Mouse (Mus musculus) hindbrain, embryonic 11.5 days (tissue): Measurements from ENCODE around the gene Arid1b. TPM values are rescaled to one million over a fixed set of nuclear protein-coding genes. Genes with fewer than 3 reads are reported as not detected.

Experiments
- ATAC-seq: fragments of 200-750 bp; cut with Nextera tagmentation; 2 replicates; pipeline ENCODE4 v1.8.0; 2017; ENCODE audit warnings: mild to moderate bottlenecking, moderate TSS enrichment, moderate library complexity; ENCODE audit not compliant: low FRiP score
- DNase-seq: peaks from one replicate; pipeline ENCODE4 v3.0.0-alpha.2; 2015; ENCODE audit warnings: low spot score
- H3K27ac ChIP-seq: fragments of 300-500 bp; sonication (generic); 2 replicates; pipeline ENCODE4 v1.5.1; 2014; ENCODE audit warnings: mild to moderate bottlenecking, low read depth, low read length
- H3K27me3 ChIP-seq: fragments of 300-500 bp; sonication (generic); 2 replicates; pipeline ENCODE4 v1.6.1; 2014; ENCODE audit warnings: mild to moderate bottlenecking, low read length, moderate library complexity, mixed read lengths; ENCODE audit not compliant: control insufficient read depth, insufficient read depth
- H3K36me3 ChIP-seq: fragments of 300-500 bp; sonication (generic); 2 replicates; pipeline ENCODE4 v1.6.1; 2014; ENCODE audit warnings: mild to moderate bottlenecking, low read length, moderate library complexity, mixed read lengths; ENCODE audit not compliant: control insufficient read depth, insufficient read depth
- H3K4me1 ChIP-seq: fragments of 300-500 bp; sonication (generic); replicated peaks from 2 replicates; pipeline ENCODE4 v1.6.1; 2014; ENCODE audit warnings: low read length, mixed read lengths; ENCODE audit not compliant: control insufficient read depth, insufficient read depth
- H3K4me2 ChIP-seq: fragments of 300-500 bp; sonication (generic); replicated peaks from 2 replicates; pipeline ENCODE4 v1.6.1; 2014; ENCODE audit warnings: mild to moderate bottlenecking, low read depth, low read length
- H3K4me3 ChIP-seq: fragments of 300-500 bp; sonication (generic); 2 replicates; pipeline ENCODE4 v1.5.1; 2014; ENCODE audit warnings: low read depth, low read length
- H3K9ac ChIP-seq: fragments of 300-500 bp; sonication (generic); 2 replicates; pipeline ENCODE4 v1.6.1; 2014; ENCODE audit warnings: low read depth, low read length
- H3K9me3 ChIP-seq: fragments of 300-500 bp; sonication (generic); 2 replicates; pipeline ENCODE4 v1.6.1; 2016; ENCODE audit warnings: low read length; ENCODE audit not compliant: control insufficient read depth
- WGBS: fragments of 180-500 bp; shearing (Covaris S2); extraction: QIAGEN DNeasy Blood & Tissue Kit; methylation state at CpG from one replicate; pipeline ENCODE4 v1.1.7; 2014; 5-methylcytosine and 5-hydroxymethylcytosine counted together
- polyA plus RNA-seq: library from polyadenylated mRNA; unstranded; fragments of >200 nt; fragmentation: Nextera tagmentation; extraction: Ambion mirVana; gene quantifications from 2 replicates; pipeline ENCODE4 v1.2.1, GENCODE M21; 2014

Gene Arid1b
- polyA plus RNA-seq, 1 experiment from 2014 or later: 18.6 TPM

DNA sequence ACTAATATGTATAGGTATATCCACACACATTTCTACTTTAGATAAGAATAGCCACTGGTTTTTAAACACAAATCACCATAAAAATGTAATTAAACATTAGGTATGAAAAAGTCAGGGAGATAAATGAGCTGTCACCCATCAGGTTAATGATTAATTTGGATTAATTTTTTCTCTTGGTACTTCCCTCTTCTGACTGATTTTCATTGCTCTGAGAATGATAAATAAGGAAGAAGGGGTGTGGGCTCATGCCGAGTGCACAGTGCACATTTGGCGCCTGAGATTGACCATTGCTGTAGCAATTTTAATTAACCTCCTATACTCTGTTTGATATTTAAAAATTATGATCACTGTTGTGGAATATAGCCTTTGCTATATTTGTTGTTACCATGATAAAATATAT lies 159.3 kb downstream of the Arid1b start:
- no peak for ATAC-seq
- 78% methylated on average over 2 of the region's 2 CpGs for WGBS
- Histone ChIP-seq H3K4me3 (no peak overlapping the region), H3K27ac (no peak overlapping the region), H3K4me2 (no peak overlapping the region), H3K27me3 (no peaks in the 10 kb centered on the region), H3K36me3 (no peaks in the 10 kb centered on the region), H3K4me1 (0 out of 2 replicates have a peak, but pooled peaks cover 2% of the 10 kb centered on the region), H3K9me3 (no peaks in the 10 kb centered on the region), H3K9ac (no peak overlapping the region)
- DNase-seq: no peak

DNA sequence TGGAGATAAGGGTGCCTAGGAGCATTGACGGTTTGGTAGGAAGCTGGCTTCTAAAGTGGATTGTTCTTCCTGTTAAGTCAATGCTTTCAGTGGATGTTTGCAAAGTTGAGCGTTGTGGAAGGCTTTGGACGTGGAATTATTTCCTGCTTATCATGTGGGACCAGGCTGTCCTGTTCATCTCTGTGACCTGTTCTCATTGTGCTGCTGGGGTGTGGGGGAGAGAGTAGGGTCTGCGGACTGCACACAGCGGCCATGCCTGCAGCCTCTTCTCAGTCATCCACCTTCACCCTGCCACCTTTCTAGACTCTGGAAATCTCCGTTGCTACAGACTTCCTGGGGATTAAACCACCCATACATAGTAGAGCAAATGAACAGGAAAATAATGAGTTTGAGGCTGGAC lies 160.2 kb downstream of the Arid1b start:
- Histone ChIP-seq H3K4me3 (no peak overlapping the region), H3K9me3 (no peaks in the 10 kb centered on the region), H3K4me1 (0 out of 2 replicates have a peak, but pooled peaks cover 2% of the 10 kb centered on the region), H3K36me3 (no peaks in the 10 kb centered on the region), H3K27me3 (no peaks in the 10 kb centered on the region), H3K4me2 (no peak overlapping the region), H3K9ac (no peak overlapping the region), H3K27ac (no peak overlapping the region)
- DNase-seq: no peak
- WGBS: 81% methylated on average over 6 of the region's 6 CpGs
- no peak for ATAC-seq

DNA sequence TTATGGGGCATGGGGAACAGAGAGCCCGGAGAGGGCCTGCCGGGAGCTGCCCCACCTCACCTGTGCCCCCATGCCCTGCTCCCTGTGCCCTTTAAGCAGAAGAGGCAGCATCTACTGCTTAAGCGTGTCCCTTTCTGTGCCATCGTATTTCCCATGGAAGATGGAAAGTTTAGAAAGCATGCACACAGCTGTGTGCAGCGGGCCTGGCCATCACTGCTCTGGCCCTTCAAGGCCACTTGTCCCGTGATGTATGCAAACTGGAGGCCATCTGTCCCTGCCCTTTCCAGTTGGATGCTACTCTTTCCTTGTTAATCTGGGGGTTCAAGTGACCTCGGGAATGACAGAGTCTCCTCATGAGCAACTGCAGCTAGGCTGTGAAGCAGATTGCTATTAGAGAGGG lies 163.5 kb downstream of the Arid1b start:
- 82% methylated on average over 7 of the region's 7 CpGs for WGBS
- H3K27me3 ChIP-seq: no peaks in the 10 kb centered on the region
- no peak overlapping the region for H3K9ac ChIP-seq
- no peaks in the 10 kb centered on the region for H3K36me3 ChIP-seq
- no peaks in the 10 kb centered on the region for H3K4me1 ChIP-seq
- ATAC-seq: no peak
- H3K9me3 ChIP-seq: no peaks in the 10 kb centered on the region
- no peak overlapping the region for H3K4me2 ChIP-seq
- H3K4me3 ChIP-seq: no peak overlapping the region
- H3K27ac ChIP-seq: no peak overlapping the region
- no peak for DNase-seq

DNA sequence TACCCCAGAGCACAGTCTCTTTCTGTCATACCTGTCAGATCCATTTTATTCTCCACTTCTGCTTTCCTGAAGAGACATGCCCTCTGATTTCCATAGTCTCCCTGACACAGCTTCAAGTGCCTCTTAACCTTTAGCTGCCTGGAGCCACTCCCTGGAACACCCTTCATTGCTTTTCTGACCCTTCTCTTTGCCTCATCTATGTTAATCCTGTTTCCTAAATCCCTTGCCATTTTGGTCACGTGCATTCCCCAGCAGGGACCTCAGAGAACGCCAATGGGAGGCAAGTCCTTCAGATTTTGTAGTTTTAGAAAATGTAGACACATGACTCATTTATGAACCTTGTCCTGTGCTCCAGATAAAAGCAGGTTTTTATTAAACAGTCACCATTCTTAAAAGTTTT lies 168.4 kb downstream of the Arid1b start:
- Histone ChIP-seq H3K9me3 (no peaks in the 10 kb centered on the region), H3K4me3 (no peak overlapping the region), H3K4me1 (no peaks in the 10 kb centered on the region), H3K27me3 (no peaks in the 10 kb centered on the region), H3K9ac (no peak overlapping the region), H3K27ac (no peak overlapping the region), H3K36me3 (no peaks in the 10 kb centered on the region), H3K4me2 (no peak overlapping the region)
- DNase-seq (no peak), ATAC-seq (no peak)
- 67% methylated on average over 2 of the region's 2 CpGs for WGBS

DNA sequence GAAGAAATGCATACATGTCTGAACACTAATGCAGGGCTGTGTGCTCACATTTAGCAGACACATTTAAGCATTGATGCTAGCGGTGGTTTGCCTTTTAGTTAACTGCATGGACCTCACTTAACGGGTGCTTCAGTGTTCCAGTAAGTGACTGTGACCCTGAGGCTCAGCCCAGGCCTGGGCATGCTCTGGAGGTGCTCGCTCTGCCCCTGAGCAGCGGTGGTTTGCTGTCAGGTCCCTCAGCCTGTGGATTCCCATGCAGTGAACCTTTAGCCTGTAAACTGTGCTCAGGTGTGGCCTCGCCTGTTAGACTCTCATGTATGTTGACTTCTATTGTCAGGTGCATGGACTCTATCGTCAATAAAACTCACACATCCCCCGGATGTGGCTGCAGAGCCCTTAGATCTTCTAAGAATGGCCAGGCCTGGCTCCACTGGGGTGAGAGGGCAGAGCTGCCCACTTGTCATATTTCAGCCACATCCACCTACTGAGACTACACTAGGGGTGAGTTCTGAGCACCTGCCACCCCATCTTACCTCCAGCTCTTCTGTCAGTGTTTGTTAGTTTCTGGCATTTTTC lies 169.2 kb downstream of the Arid1b start:
- H3K36me3 ChIP-seq: no peaks in the 10 kb centered on the region
- H3K4me2 ChIP-seq: no peak overlapping the region
- 86% methylated on average over 7 of the region's 7 CpGs for WGBS
- no peak overlapping the region for H3K4me3 ChIP-seq
- no peaks in the 10 kb centered on the region for H3K27me3 ChIP-seq
- DNase-seq (no peak), ATAC-seq (no peak)
- no peaks in the 10 kb centered on the region for H3K9me3 ChIP-seq
- no peaks in the 10 kb centered on the region for H3K4me1 ChIP-seq
- no peak overlapping the region for H3K27ac ChIP-seq
- H3K9ac ChIP-seq: no peak overlapping the region

DNA sequence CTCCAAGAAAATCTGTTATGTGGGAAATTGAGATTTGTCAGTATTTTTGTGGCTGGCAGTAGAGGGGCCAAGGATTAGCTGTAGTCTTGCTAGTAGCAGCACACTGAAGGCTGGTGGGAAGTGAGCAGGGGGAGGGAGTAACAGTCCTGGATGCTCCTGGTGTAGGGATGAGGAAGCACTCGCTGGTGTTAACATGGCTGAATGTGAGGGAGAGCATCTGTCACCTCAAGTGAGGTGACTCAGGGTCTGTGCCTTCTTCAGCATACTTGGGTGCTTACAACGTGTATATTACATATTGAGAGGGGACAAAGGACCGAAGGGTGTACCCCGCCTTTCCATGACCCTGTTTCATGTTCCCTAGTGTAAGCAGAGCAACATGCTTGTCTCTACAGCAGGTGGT lies 170.7 kb downstream of the Arid1b start:
- DNase-seq (no peak), ATAC-seq (no peak)
- Histone ChIP-seq H3K27ac (no peak overlapping the region), H3K9ac (no peak overlapping the region), H3K36me3 (no peaks in the 10 kb centered on the region), H3K9me3 (no peaks in the 10 kb centered on the region), H3K4me1 (no peaks in the 10 kb centered on the region), H3K4me3 (no peak overlapping the region), H3K4me2 (no peak overlapping the region), H3K27me3 (no peaks in the 10 kb centered on the region)
- WGBS: 95% methylated on average over 4 of the region's 4 CpGs

DNA sequence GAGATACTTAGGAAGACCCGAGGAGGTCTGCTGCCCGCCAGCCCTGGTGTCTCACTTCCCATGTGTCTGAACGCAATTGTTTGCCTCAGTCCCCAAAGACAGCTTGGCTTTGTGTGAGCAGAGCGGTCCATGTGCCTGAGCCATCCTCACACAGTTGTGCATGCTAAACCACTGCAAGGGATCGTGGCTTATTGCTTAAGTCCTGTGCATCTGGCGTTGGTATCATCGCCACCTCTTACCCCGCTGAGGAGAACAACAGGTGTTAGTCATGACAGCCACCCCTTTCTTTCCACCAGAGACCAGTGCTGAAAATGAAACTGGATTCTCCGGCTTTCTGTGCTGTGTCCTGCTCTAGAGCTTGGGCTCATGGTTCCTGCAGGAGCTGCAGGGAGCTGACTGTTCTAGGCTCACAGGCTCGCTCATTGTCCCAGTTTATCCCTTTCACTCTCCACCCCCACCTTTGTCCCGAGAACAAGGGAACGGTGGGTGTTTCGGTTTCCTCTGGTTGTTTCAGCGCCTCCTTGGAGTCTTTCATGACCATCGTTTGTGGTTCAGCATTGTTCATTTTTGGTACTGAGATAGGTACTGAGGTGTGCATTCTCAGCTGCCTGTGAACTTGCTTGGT lies 171.2 kb downstream of the Arid1b start:
- no peak overlapping the region for H3K9ac ChIP-seq
- ATAC-seq: no peak
- no peaks in the 10 kb centered on the region for H3K36me3 ChIP-seq
- no peak overlapping the region for H3K4me3 ChIP-seq
- no peaks in the 10 kb centered on the region for H3K4me1 ChIP-seq
- 69% methylated on average over 15 of the region's 15 CpGs for WGBS
- H3K4me2 ChIP-seq: no peak overlapping the region
- no peak overlapping the region for H3K27ac ChIP-seq
- no peaks in the 10 kb centered on the region for H3K27me3 ChIP-seq
- no peaks in the 10 kb centered on the region for H3K9me3 ChIP-seq
- DNase-seq: no peak

DNA sequence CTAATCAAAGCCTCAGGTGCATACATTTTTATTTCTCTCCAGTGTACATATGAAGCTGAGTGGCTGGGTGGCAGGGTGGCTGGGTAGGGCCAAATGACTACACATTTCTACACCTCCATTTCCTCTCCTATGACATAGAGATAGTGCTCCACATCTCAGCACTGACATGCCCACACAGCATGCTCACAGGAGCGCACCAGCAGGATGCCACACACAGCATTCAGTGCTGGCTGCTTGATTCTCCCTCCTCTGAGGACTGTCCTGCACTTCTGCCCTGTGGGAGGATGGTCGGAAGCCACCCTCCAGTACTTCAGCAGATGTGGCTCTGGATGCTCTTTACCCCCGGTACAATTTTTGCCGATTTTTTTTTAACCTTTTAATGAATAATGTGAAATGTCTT lies 172.0 kb downstream of the Arid1b start:
- Histone ChIP-seq H3K9ac (no peak overlapping the region), H3K4me3 (no peak overlapping the region), H3K27ac (no peak overlapping the region), H3K4me1 (no peaks in the 10 kb centered on the region), H3K36me3 (no peaks in the 10 kb centered on the region), H3K4me2 (no peak overlapping the region), H3K27me3 (no peaks in the 10 kb centered on the region), H3K9me3 (no peaks in the 10 kb centered on the region)
- WGBS: 87% methylated on average over 4 of the region's 4 CpGs
- ATAC-seq (no peak), DNase-seq (no peak)

DNA sequence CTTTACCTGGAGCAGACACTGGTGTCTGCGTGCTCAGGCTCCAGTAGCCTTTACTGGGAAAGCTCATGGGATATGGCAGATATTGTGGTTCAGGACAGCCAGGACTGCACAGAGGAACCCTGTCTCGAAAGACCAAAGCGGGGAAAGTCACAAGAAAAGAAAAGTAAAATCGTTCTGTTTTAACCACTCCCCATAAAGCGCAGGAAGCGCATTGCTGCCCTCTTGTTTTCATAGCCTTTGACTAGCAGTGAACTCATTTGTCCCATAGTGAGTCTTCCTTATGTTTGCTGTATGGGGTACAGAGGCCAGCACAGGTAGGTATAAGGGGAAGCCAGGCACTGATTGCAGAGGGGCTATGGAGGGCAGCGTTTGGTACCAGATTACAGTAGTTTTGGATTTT lies 173.9 kb downstream of the Arid1b start:
- no peak overlapping the region for H3K4me3 ChIP-seq
- H3K9me3 ChIP-seq: no peaks in the 10 kb centered on the region
- ATAC-seq (no peak), DNase-seq (no peak)
- H3K27me3 ChIP-seq: no peaks in the 10 kb centered on the region
- 86% methylated on average over 7 of the region's 7 CpGs for WGBS
- H3K27ac ChIP-seq: no peak overlapping the region
- no peaks in the 10 kb centered on the region for H3K36me3 ChIP-seq
- H3K4me2 ChIP-seq: no peak overlapping the region
- no peaks in the 10 kb centered on the region for H3K4me1 ChIP-seq
- no peak overlapping the region for H3K9ac ChIP-seq
